Mouse (Mus musculus): ENCODE data around the gene Ccdc102a.

Ccdc102a gene

GRCm38 (mm10) chr8:94922176-94922575 lies 4.3 kb upstream of the Ccdc102a start:
- no peak for DNase-seq (ENCODE audit: low spot score in 2 of 2)

DNA sequence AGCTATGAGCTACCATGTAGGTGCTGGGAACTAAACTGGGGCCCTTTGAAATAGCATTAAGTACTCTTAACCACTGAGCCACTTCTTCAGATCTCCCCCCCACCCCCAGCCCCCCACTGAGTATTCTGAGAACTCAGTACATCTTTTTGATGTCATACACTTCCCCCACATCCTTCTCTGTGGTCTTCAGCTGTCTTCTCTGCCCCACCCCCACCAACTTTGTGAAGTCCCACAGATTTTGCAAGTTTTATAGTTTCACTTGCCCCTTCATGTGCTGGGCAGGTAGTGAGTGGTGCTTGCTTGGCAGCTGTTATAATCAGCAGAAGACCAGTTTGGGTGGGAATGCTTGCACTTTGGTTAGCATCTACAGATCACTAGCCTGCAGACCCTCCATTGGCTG lies 1.4 kb upstream of the Ccdc102a start:
- DNase-seq (ENCODE audit: low spot score in 2 of 2), result no peak

DNA sequence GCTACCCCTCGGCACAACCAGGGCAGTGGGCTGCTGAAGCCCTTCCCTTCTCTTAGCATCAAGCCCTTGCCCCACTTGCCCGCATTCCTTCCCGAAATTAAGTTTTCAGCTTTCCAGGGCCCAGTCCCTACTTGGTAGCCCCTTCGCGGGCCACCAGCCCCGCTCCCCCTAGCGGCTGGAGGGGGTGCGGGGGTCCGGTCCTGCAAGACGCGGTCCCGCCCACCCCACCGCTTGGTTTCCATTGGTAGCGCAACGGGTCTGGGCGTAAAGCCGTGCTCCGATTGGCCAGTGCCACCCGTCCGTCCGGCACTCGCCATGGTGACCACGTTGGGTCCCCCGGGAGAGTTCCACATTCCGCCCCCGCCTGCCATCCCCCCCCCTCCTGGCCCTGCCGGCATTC lies 546 bp downstream of the Ccdc102a start:
- DNase-seq (ENCODE audit: low spot score in 2 of 2), result peak; percentile 39 to 64

- no peak for DNase-seq (ENCODE audit: low spot score in 2 of 2)
Observed at GRCm38 (mm10) chr8:94916960-94917324, 956 bp downstream of the Ccdc102a start.

DNA sequence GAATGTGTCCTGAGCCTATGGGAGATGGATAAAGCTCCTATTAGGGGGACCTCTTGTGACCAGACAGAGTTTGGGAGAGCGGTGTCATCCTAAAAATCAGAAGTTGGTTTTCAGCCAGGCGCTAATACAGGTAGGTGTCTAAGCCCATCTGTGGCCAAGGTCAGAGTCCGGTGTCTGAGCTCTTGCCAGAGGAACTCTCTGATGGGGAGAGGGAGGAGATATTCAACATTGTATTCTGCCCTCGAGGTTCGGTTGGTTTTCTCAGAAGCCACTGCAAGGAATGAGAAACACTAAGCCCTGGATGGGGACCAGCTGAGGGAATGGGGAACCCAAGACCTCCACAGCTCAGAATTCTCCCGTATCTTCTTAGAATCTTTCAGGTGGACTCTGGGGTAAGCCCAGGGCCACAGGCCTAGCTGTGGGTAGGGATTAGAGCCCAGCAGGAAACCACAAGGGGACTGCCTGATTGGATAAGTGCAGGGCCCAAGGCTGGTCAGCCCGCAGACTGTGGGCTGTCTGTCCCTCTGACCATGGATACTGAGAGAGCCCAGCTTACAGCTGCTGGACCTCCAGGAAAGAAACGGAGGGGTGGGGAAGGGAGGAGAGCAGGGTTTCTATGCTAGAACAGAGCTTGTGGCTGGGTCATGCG lies 1.5 kb downstream of the Ccdc102a start:
- no peak for DNase-seq (ENCODE audit: low spot score in 2 of 2)

DNA sequence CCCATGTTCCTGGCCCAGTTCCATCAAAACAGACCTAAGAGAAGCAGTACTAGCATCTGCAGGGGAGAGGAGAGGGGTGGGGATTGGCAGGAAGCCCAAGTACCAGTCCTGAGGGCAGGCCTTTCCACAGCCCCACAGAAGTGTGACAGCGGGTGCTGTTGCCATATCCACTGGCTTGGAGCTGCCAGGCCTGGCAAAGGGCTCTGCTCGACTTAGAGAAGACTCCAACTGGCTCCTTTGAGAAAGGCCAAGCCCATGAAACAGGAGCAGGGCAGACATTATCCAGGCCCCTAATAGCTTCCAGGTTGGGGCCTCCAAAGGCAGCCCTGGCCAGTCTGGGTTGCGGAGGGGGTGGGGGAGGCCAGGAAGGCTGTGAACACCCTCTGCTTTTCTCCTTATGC lies 3.2 kb downstream of the Ccdc102a start:
- no peak for DNase-seq (ENCODE audit: low spot score in 2 of 2)

DNA sequence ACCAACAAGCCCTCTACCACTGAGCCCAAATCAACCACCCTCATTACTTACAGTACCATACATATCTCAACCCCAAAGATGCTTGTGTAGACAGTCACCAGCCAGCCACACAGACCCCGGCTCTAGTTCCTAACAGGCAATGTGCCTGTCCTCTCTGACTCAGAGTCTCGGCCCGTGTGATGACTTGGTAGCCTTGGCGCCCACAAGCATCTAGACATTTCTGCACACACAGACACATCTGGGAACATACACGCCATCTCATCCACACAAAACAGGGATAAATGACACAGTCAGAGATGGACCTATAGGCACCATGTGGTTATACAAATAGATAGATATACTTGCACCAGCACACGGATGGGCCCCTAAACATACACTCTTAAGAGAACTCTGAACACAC lies 3.6 kb downstream of the Ccdc102a start:
- no peak for DNase-seq (ENCODE audit: low spot score in 2 of 2)

DNA sequence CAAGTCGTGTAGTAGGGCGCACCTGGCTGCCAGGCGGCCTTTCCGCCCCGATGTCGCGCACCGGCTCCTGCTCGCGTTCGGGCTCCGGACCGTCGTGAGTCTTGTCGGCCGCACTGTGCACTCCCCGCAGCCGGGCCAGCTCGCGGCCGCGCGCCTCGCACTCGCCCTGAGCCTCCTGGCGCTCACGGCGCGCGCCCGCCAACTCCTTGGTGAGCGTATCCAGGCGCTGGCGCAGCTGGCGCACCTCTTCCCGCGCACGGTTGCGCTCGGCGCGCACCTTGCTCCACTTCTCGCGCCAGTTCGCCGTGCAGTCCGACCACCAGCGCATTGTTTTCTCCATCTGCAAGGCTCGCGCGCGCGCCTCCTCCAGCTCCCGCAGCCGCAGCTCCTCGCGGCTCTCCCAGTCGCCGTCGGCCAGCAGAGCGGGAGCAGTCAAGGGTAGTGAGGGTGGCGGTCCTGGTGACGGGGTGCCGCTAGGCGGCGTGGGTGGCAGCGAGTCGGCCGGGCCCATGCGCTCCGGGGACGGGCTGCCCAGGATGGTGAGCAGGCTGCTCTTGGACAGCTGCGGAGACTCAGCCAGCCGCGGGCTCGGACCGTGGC lies 4.7 kb downstream of the Ccdc102a start:
- peak; percentile 34 to 46 for DNase-seq (ENCODE audit: low spot score in 2 of 2)

- DNase-seq (ENCODE audit: low spot score in 2 of 2), result peak; percentile 69 to 70
Observed at GRCm38 (mm10) chr8:94908847-94909246, 9.1 kb downstream of the Ccdc102a start.

DNA sequence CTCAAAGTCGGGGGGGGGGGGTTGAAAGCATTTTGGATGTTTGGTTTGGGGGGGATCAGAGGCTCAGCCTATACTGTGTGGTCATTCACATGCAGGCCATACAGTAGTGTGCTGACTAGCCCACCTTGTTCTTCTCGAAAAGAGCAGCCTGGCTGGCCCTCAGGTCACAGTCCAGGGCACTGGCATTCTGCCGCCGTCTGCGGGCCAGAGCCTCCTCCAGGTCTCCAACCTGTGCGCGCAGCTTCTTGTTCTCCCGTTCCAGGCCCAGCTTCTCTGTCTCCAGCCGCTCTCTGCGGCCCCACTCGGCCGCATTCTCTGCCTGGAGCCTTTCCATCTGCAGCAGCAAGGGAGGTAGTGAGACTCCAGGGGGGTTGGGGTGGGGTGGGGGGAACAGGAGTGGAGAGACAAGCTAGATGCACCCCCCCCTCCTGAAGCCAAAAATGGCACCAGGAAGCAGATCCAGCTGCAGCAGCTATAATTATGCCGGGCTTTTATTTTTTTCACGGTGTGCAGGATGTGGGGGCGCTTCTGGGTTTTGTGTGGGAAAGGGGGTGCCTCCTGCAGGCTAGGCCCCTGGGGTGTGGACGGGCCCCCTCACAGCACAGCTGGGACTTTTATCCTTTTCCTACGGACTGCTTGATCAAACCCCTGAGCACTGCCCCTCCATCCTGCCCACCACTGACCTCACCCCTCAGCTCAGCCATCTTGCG lies 10.2 kb downstream of the Ccdc102a start:
- DNase-seq (ENCODE audit: low spot score in 2 of 2), result peak in 1 of 2 experiments; percentile 6

GRCm38 (mm10) chr8:94904450-94905175 lies 13.3 kb downstream of the Ccdc102a start:
- peak; percentile 38 to 52 for DNase-seq (ENCODE audit: low spot score in 2 of 2)

DNA sequence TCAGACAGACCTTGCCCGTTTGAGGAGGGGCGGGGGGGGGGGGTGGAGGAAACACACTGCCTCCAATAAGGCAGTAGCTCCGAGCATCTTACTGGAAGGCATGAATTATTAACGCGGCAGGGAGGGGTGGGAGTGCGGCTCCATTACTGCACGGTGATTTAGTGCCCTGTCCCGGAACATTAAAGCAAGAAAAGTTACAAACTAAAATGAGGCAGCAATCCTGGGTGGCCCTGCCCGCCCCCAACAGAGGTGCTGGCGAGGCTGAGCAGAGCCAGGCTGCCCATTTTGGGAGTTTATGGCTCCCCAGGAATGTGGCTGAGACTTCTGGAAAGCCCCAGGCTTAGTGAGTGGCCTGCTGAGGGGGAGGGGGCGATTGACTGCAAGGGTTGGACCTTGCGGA lies 14.2 kb downstream of the Ccdc102a start:
- DNase-seq (ENCODE audit: low spot score in 2 of 2), result no peak

GRCm38 (mm10) chr8:94901031-94901430 lies 16.9 kb downstream of the Ccdc102a start:
- DNase-seq (ENCODE audit: low spot score in 2 of 2), result no peak

- DNase-seq (ENCODE audit: low spot score in 2 of 2), result no peak
Observed at GRCm38 (mm10) chr8:94900617-94901016, 17.3 kb downstream of the Ccdc102a start.

DNA sequence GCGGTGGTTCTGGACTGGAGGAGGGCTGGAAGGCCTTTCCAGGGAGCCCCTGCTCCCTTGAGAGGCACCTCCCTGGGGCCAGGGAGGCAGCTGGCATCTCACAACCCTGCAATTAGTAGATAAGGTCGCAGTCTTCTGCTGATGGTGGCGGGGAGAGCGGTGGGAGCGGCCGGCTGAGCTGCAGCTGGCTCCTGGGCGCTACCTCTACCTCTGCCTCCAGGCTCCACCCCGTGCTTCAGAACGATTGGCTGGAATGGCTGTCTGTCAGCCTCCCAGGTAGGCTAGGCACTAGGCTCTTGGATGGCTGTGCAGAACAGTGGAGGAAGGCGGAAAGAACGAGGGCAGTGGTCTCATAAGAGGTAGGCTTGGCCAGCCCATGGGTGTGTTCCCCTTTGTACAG lies 18.6 kb downstream of the Ccdc102a start:
- DNase-seq (ENCODE audit: low spot score in 2 of 2), result no peak

- DNase-seq (ENCODE audit: low spot score in 2 of 2), result no peak
Observed at GRCm38 (mm10) chr8:94892917-94893316, 25.0 kb downstream of the Ccdc102a start.

DNA sequence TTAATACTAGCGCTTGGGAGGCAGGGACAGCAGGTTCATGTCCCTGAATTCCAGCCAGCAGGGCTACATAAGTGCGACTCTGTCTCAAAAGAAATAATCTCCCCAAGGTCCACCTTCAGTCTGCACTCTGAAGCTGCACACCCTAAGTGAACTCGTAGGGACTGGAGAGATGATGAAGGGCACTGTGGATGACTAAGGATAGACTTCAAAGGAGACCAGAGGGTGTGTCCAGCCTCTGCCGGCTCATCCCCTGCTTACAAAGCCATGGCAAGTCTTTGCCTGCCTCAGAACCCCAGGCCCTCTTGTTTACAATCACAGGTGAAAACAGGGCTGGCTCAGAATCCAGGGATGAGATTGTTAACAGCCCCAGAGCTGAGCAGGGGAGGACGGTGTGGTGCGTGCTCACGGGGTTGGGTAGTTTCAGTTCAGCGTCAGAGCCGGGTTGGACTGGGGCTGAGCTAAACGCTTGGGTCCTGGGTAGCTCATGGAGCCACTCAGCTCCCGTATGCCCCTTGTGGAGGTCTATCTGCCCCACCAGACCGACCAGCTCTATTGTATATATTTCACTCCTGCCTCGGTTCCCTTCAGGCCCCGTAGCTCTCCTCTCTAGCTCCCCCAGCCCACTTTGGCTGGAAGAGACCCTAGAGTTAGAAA lies 29.4 kb downstream of the Ccdc102a start:
- DNase-seq (ENCODE audit: low spot score in 2 of 2), result no peak

DNA sequence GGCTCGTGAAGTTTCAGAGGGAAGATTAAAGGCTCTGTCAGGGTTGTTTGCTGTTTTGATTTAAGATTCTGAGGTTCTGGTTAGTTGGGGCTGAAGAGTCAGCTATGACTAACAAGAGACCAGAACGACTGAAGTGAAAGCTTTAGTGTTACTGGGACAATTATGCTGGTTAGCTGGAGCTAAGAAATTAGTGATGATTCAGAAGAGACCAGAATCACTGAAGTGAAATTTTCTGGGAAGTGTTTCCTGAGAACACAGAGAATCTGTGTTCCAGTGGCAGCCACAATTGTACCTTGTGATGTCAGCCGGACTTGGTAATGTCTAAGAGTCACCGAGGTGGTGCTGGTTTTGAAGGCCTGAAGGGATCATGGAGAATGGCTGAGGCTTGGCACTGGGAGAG lies 37.2 kb downstream of the Ccdc102a start:
- DNase-seq (ENCODE audit: low spot score in 2 of 2), result no peak

GRCm38 (mm10) chr8:94876820-94877219 lies 41.1 kb downstream of the Ccdc102a start:
- no peak for DNase-seq (ENCODE audit: low spot score in 2 of 2)

- DNase-seq (ENCODE audit: low spot score in 2 of 2), result peak; percentile 49 to 64
Observed at GRCm38 (mm10) chr8:94876197-94876730, 41.6 kb downstream of the Ccdc102a start, which contains the start of gene Dok4. Gene Dok4 (minus strand): TSS chr8:94876330.

DNA sequence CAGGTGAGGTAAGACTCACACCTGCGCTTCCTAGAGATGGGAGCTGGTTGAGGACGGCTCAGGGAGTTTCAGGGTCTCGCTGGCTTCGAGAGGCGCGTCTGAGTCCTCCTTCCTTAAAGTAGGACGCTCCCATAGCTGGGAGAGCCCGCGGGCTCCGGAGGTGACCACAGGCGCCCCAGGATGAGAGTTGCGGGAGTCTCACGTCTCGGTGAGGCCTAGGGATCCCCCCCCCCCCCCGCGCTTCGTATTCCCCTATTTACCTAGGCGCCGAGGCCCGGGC lies 42.1 kb downstream of the Ccdc102a start:
- no peak for DNase-seq (ENCODE audit: low spot score in 2 of 2)
